ENCODE assay signal across 11 mouse cellular contexts in genomic region chr1:128615459-128615806, GRCm38 (mm10). TPM values are rescaled to one million over a fixed set of nuclear protein-coding genes. Genes with fewer than 3 reads are reported as not detected.
DNase-seq lines count a peak whose midpoint lies in the region; ATAC-seq and TF ChIP-seq lines count a peak whose summit lies in the region.
"Had no signal": no experiment of that assay in that cellular context is flagged by ENCODE, and none has a peak within 500 bp of the region (broad histone marks: within the 10 kb centered on the region; RNA-seq: fewer than 3 reads in every experiment).

No protein-coding gene starts in this region.

- no peaks in the 10 kb centered on the region for H3K79me3 ChIP-seq in C2C12 (ENCODE audit: low read depth)

- no peaks in the 10 kb centered on the region for H3K36me3 ChIP-seq in liver, embryonic 15.5 days (replicated peaks)
- H3K36me3 ChIP-seq in liver, embryonic 12.5 days, result no peaks in the 10 kb centered on the region
- H3K36me3 ChIP-seq in C2C12 (ENCODE audit: control insufficient read depth, insufficient read depth), result no peaks in the 10 kb centered on the region
- no peaks in the 10 kb centered on the region for H3K36me3 ChIP-seq in midbrain, postnatal 0 days (ENCODE audit: insufficient read depth, low read length)

- ATAC-seq in liver, embryonic 15.5 days (ENCODE audit: insufficient read depth), result no peak
- no peak for ATAC-seq in liver, embryonic 12.5 days
- ATAC-seq in megakaryocyte progenitor cell, adult 5-6 weeks (replicated peaks; ENCODE audit: poor library complexity), result peak; percentile 29
- no peak for ATAC-seq in midbrain, postnatal 0 days (ENCODE audit: low FRiP score)
- ATAC-seq: forebrain, postnatal 0 days had no signal

- H3K4me3 ChIP-seq in liver, embryonic 15.5 days (replicated peaks), result no peak overlapping the region
- H3K4me3 ChIP-seq in liver, embryonic 12.5 days, result no peak overlapping the region
- no peak overlapping the region for H3K4me3 ChIP-seq in C2C12 (ENCODE audit: insufficient read depth, poor library complexity, severe bottlenecking)
- no peak overlapping the region for H3K4me3 ChIP-seq in layer of hippocampus, adult 2 months
- H3K4me3 ChIP-seq in midbrain, postnatal 0 days (ENCODE audit: low read depth, low read length), result no peak overlapping the region

- H3K4me1 ChIP-seq in liver, embryonic 15.5 days (replicated peaks), result peaks cover 7% of the 10 kb centered on the region; the same call in 1 of the 2 replicates
- H3K4me1 ChIP-seq in liver, embryonic 12.5 days, result no peaks in the 10 kb centered on the region
- no peaks in the 10 kb centered on the region for H3K4me1 ChIP-seq in midbrain, postnatal 0 days (ENCODE audit: insufficient read depth, low read length)

- H3K79me2 ChIP-seq in C2C12 (ENCODE audit: control insufficient read depth, insufficient read depth), result no peaks in the 10 kb centered on the region

- H3ac ChIP-seq in C2C12 (ENCODE audit: control insufficient read depth, insufficient read length, low read depth), result no peak overlapping the region

- H3K9me3 ChIP-seq in liver, embryonic 15.5 days (replicated peaks), result no peaks in the 10 kb centered on the region
- H3K9me3 ChIP-seq in liver, embryonic 12.5 days (replicated peaks), result no peaks in the 10 kb centered on the region
- H3K9me3 ChIP-seq in midbrain, postnatal 0 days (ENCODE audit: low read length), result no peaks in the 10 kb centered on the region

- no peaks in the 10 kb centered on the region for H3K27me3 ChIP-seq in liver, embryonic 15.5 days
- H3K27me3 ChIP-seq in liver, embryonic 12.5 days (replicated peaks), result no peaks in the 10 kb centered on the region
- H3K27me3 ChIP-seq in C2C12 (ENCODE audit: control insufficient read depth, insufficient read depth, insufficient read length), result no peaks in the 10 kb centered on the region
- no peaks in the 10 kb centered on the region for H3K27me3 ChIP-seq in midbrain, postnatal 0 days (ENCODE audit: insufficient read depth, low read length)

- H3K4me2 ChIP-seq in liver, embryonic 15.5 days, result no peak overlapping the region
- H3K4me2 ChIP-seq in liver, embryonic 12.5 days, result no peak overlapping the region
- H3K4me2 ChIP-seq in midbrain, postnatal 0 days (ENCODE audit: low read depth, low read length, poor library complexity, severe bottlenecking), result no peak overlapping the region
- H3K4me2 ChIP-seq: midbrain, embryonic 11.5 days had no signal

- no peak overlapping the region for H3K9ac ChIP-seq in liver, embryonic 15.5 days
- no peak overlapping the region for H3K9ac ChIP-seq in liver, embryonic 12.5 days
- H3K9ac ChIP-seq in midbrain, postnatal 0 days (replicated peaks; ENCODE audit: low read length, poor library complexity, severe bottlenecking), result no peak overlapping the region
- H3K9ac ChIP-seq: forebrain, postnatal 0 days had no signal

- TF ChIP-seq CTCF in C2C12 (IDR thresholded peaks at IDR 0.05; ENCODE audit: control insufficient read depth, insufficient read depth, insufficient read length), result no peak
- no peak for TF ChIP-seq CTCF in layer of hippocampus, adult 2 months (conservative IDR thresholded peaks at IDR 0.05)
- TF ChIP-seq CTCF in midbrain, postnatal 0 days (IDR thresholded peaks at IDR 0.05), result no peak

- WGBS in liver, embryonic 15.5 days (ENCODE audit: insufficient replicate concordance), result 35% methylated on average over 2 of the region's 2 CpGs
- WGBS in liver, embryonic 12.5 days (ENCODE audit: insufficient replicate concordance), result 40% methylated on average over 2 of the region's 2 CpGs
- 83% methylated on average over 2 of the region's 2 CpGs for WGBS in midbrain, postnatal 0 days

- H3K27ac ChIP-seq in liver, embryonic 15.5 days (replicated peaks), result 0 out of 2 replicates have a peak overlapping the region, but pooled peaks have one; percentile 62
- no peak overlapping the region for H3K27ac ChIP-seq in liver, embryonic 12.5 days
- no peak overlapping the region for H3K27ac ChIP-seq in layer of hippocampus, adult 2 months
- H3K27ac ChIP-seq in midbrain, postnatal 0 days (ENCODE audit: low read depth, low read length), result no peak overlapping the region

- DNase-seq in T-cell, adult 2 months (ENCODE audit: low spot score), result peak; percentile 64
- no peak for DNase-seq in layer of hippocampus, adult 2 months (ENCODE audit: low spot score in 2 of 2)
- no peak for DNase-seq in adrenal gland, adult 18-20 months (ENCODE audit: low spot score in 2 of 2)
- no peak for DNase-seq in midbrain, postnatal 0 days (ENCODE audit: low spot score)
- DNase-seq: forebrain, postnatal 0 days; right cerebral cortex, adult 18-20 months had no signal

TF ChIP-seq in C2C12, 6 proteins besides CTCF, POLR2A, EP300 and RAD21:
- TF ChIP-seq USF1 (IDR thresholded peaks at IDR 0.05; ENCODE audit: low read depth), result peak; percentile 29
- TF ChIP-seq MYOD1 (IDR thresholded peaks at IDR 0.05; ENCODE audit: control insufficient read depth, insufficient read length, low read depth), result no peak
- no peak for TF ChIP-seq MYOG (IDR thresholded peaks at IDR 0.05; ENCODE audit: control insufficient read depth, extremely low read depth, insufficient read length)
- no peak for TF ChIP-seq CEBPB (IDR thresholded peaks at IDR 0.05; ENCODE audit: low read depth)
- no peak for TF ChIP-seq MAX (IDR thresholded peaks at IDR 0.05)

RNA-seq across cellular contexts. Expression of gene Cxcr4, which starts 23.3 kb away (rescaled TPM):
- 2.1 TPM in 2 replicates for polyA plus RNA-seq in liver, embryonic 15.5 days (2015; fragmentation: Nextera tagmentation; extraction: Ambion mirVana)
- 0.88 and 0.93 TPM in 2 replicates for polyA plus RNA-seq in liver, embryonic 12.5 days (2016; fragmentation: Nextera tagmentation; extraction: Ambion mirVana)
- 27.5 TPM for polyA plus RNA-seq in C2C12 (2012; fragmentation: generic; extraction: Trizol)
- total RNA-seq in megakaryocyte progenitor cell, adult 5-6 weeks (2015), result 268 and 279 TPM in 2 replicates
- total RNA-seq in megakaryocyte progenitor cell, adult 5-6 weeks (2017), result 187 and 192 TPM in 2 replicates
- total RNA-seq in layer of hippocampus, adult 2 months (2021), result 1 to 10 TPM; 6.0 to 6.7 TPM
- 10 to 100 TPM; 13.9 to 28.3 TPM for total RNA-seq in adrenal gland, adult 18-20 months (2021)
- 19.3 and 28.5 TPM in 2 replicates for total RNA-seq in midbrain, postnatal 0 days (2014; rRNA removed)
- polyA plus RNA-seq in midbrain, postnatal 0 days (2015; fragmentation: Nextera tagmentation; extraction: Ambion mirVana), result 1.5 and 1.7 TPM in 2 replicates
